31 mouse cellular contexts compared by ENCODE assay signal in the genomic region with DNA sequence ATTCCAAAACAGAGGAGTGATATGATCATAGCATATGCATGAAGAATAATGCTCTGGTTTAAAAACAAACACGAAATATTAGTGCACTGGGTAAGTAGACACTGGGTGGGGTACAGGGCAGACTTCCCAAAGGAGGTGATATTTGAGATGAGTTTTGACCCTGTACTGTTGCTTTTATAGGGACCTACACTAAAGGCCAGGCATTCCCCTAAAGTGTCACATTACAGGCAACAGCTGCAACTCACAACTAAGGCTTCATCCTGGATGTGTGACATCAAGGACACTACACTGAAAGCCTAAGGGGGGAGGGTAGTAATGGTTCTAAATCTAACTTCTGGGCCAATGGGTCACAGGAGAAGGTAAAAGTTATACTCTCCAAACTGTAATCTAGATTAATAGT.
DNase-seq lines count a peak whose midpoint lies in the region; ATAC-seq and TF ChIP-seq lines count a peak whose summit lies in the region.
"Had no signal": no experiment of that assay in that cellular context is flagged by ENCODE, and none has a peak within 500 bp of the region (broad histone marks: within the 10 kb centered on the region; RNA-seq: fewer than 3 reads in every experiment).

No protein-coding gene starts in this region.

- no peak for TF ChIP-seq POLR2A in myocyte (IDR thresholded peaks at IDR 0.05; ENCODE audit: insufficient read length, low read depth)

- H3K9ac ChIP-seq in kidney, embryonic 15.5 days, result no peak overlapping the region
- H3K9ac ChIP-seq: embryonic facial prominence, embryonic 13.5 days; hindbrain, embryonic 12.5 days; intestine, embryonic 15.5 days; limb, embryonic 12.5 days; liver, embryonic 12.5 days; liver, postnatal 0 days had no signal

- ATAC-seq in kidney, embryonic 15.5 days (replicated peaks; ENCODE audit: low FRiP score), result peak; percentile 71
- ATAC-seq: forebrain, embryonic 16.5 days; hindbrain, postnatal 0 days; intestine, embryonic 15.5 days; liver, embryonic 12.5 days; liver, postnatal 0 days; lung, postnatal 0 days had no signal

- no peaks in the 10 kb centered on the region for H3K4me1 ChIP-seq in kidney, embryonic 15.5 days
- H3K4me1 ChIP-seq: embryonic facial prominence, embryonic 13.5 days; hindbrain, embryonic 12.5 days; intestine, embryonic 15.5 days; limb, embryonic 12.5 days; liver, embryonic 12.5 days had no signal

- H3K9me3 ChIP-seq in kidney, embryonic 15.5 days (replicated peaks), result no peaks in the 10 kb centered on the region
- H3K9me3 ChIP-seq: embryonic facial prominence, embryonic 13.5 days; hindbrain, embryonic 12.5 days; intestine, embryonic 15.5 days; limb, embryonic 12.5 days; liver, embryonic 12.5 days had no signal

- no peak overlapping the region for H3K4me3 ChIP-seq in kidney, embryonic 15.5 days (replicated peaks)
- H3K4me3 ChIP-seq in C2C12 (ENCODE audit: insufficient read depth, poor library complexity, severe bottlenecking) (no peak overlapping the region), myocyte (no peak overlapping the region)
- H3K4me3 ChIP-seq: embryonic facial prominence, embryonic 13.5 days; erythroblast, embryonic 14.5 days; hindbrain, embryonic 12.5 days; intestine, embryonic 15.5 days; limb, embryonic 12.5 days; liver, embryonic 12.5 days had no signal

- no peaks in the 10 kb centered on the region for H3K79me2 ChIP-seq in C2C12 (ENCODE audit: control insufficient read depth, insufficient read depth)
- H3K79me2 ChIP-seq in myocyte (ENCODE audit: control insufficient read depth, insufficient read depth), result no peaks in the 10 kb centered on the region

- WGBS in kidney, embryonic 15.5 days, result 24% methylated on average over 1 of the region's 1 CpGs

- H3K27me3 ChIP-seq in kidney, embryonic 15.5 days, result 0 out of 2 replicates have a peak, but pooled peaks cover 3% of the 10 kb centered on the region
- H3K27me3 ChIP-seq in C2C12 (ENCODE audit: control insufficient read depth, insufficient read depth, insufficient read length) (no peaks in the 10 kb centered on the region), myocyte (ENCODE audit: control insufficient read depth, insufficient read depth, insufficient read length) (no peaks in the 10 kb centered on the region)
- H3K27me3 ChIP-seq: intestine, embryonic 15.5 days; liver, embryonic 12.5 days had no signal

- no peak overlapping the region for H3ac ChIP-seq in C2C12 (ENCODE audit: control insufficient read depth, insufficient read length, low read depth)
- H3ac ChIP-seq in myocyte (ENCODE audit: control insufficient read depth, insufficient read length), result no peak overlapping the region

- TF ChIP-seq CTCF in C2C12 (IDR thresholded peaks at IDR 0.05; ENCODE audit: control insufficient read depth, insufficient read depth, insufficient read length), result no peak

- DNase-seq in embryo, embryonic 10.5 days (ENCODE audit: low spot score), result peak; percentile 1
- DNase-seq in embryo, embryonic 11 days, result no peak
- no peak for DNase-seq in kidney, postnatal 4 days
- no peak for DNase-seq in right cerebral cortex, adult 18-20 months
- DNase-seq: adrenal gland, postnatal 14 days; cerebellum, adult 11 months; cerebellum, adult 9-11 months; gastrocnemius, postnatal 36 days; heart, adult 18-20 months; heart, postnatal 36 days; kidney, adult 2 months; layer of hippocampus, adult 9-11 months; liver, postnatal 0 days; midbrain, embryonic 14.5 days; thymus, adult 18-20 months; thymus, postnatal 25 days had no signal

- no peak overlapping the region for H3K4me2 ChIP-seq in kidney, embryonic 15.5 days
- H3K4me2 ChIP-seq in myocyte (ENCODE audit: low read depth), result peak overlapping the region; percentile 18
- H3K4me2 ChIP-seq: embryonic facial prominence, embryonic 13.5 days; heart, embryonic 11.5 days; hindbrain, embryonic 12.5 days; intestine, embryonic 15.5 days; limb, embryonic 12.5 days; liver, embryonic 12.5 days had no signal

- no peaks in the 10 kb centered on the region for H3K79me3 ChIP-seq in C2C12 (ENCODE audit: low read depth)

- H3K27ac ChIP-seq in kidney, embryonic 15.5 days, result no peak overlapping the region
- H3K27ac ChIP-seq: embryonic facial prominence, embryonic 13.5 days; hindbrain, embryonic 12.5 days; hindbrain, postnatal 0 days; intestine, embryonic 15.5 days; limb, embryonic 12.5 days; liver, embryonic 12.5 days; macrophage; stomach, postnatal 0 days had no signal

- H3K36me3 ChIP-seq in kidney, embryonic 15.5 days, result no peaks in the 10 kb centered on the region
- H3K36me3 ChIP-seq in C2C12 (ENCODE audit: control insufficient read depth, insufficient read depth) (no peaks in the 10 kb centered on the region), myocyte (ENCODE audit: control insufficient read depth, insufficient read depth) (no peaks in the 10 kb centered on the region)
- H3K36me3 ChIP-seq: embryonic facial prominence, embryonic 13.5 days; hindbrain, embryonic 12.5 days; intestine, embryonic 15.5 days; limb, embryonic 12.5 days; liver, embryonic 12.5 days had no signal

TF ChIP-seq in C2C12, 6 proteins besides CTCF, POLR2A, EP300 and RAD21:
- no peak for TF ChIP-seq MYOG (IDR thresholded peaks at IDR 0.05; ENCODE audit: control insufficient read depth, extremely low read depth, insufficient read length)
- TF ChIP-seq FOSL1 (IDR thresholded peaks at IDR 0.05; ENCODE audit: insufficient read depth, low read length, poor library complexity, severe bottlenecking), result no peak
- TF ChIP-seq CEBPB (IDR thresholded peaks at IDR 0.05; ENCODE audit: low read depth), result no peak
- peak; percentile 87 for TF ChIP-seq MYOD1 (IDR thresholded peaks at IDR 0.05; ENCODE audit: control insufficient read depth, insufficient read length, low read depth)
- TF ChIP-seq USF1 (IDR thresholded peaks at IDR 0.05; ENCODE audit: low read depth), result no peak
TF ChIP-seq in C2C12: peak in this region for 1.

TF ChIP-seq in myocyte, 11 proteins besides CTCF, POLR2A, EP300 and RAD21:
- peak in 2 of 3 experiments; percentile 37 to 61 for TF ChIP-seq MYOG (IDR thresholded peaks at IDR 0.05; ENCODE audit: control insufficient read depth in 1 of 3, insufficient read depth in 1 of 3, insufficient read length in 2 of 3, low read depth in 2 of 3)
- peak; percentile 15 for TF ChIP-seq TCF3 (IDR thresholded peaks at IDR 0.05; ENCODE audit: insufficient read length, low read depth)
- peak; percentile 50 for TF ChIP-seq TCF12 (IDR thresholded peaks at IDR 0.05; ENCODE audit: insufficient read depth, poor library complexity, severe bottlenecking)
- no peak for TF ChIP-seq MAX (IDR thresholded peaks at IDR 0.05; ENCODE audit: low read depth)
- peak in 2 of 3 experiments; percentile 69 to 86 for TF ChIP-seq MYOD1 (IDR thresholded peaks at IDR 0.05; ENCODE audit: control insufficient read depth in 1 of 3, insufficient read length in 2 of 3, low read depth in 2 of 3)
- TF ChIP-seq POLR2AphosphoS2 (IDR thresholded peaks at IDR 0.05; ENCODE audit: insufficient read length, low read depth), result no peak
